Mouse (Mus musculus) heart, postnatal 25 days (tissue): ENCODE results near the gene Irf1. TPM values are rescaled to one million over a fixed set of nuclear protein-coding genes. Genes with fewer than 3 reads are reported as not detected.
A peak's percentile ranks its signal among the peaks of the same experiment; 100 is the strongest.

Source experiments
- DNase-seq: peaks from one replicate; pipeline ENCODE4 v3.0.0; 2022; ENCODE audit warnings: low spot score
- intact Hi-C: fragments of 180-260 bp; cut with DNase I; formaldehyde crosslinking; loops from one replicate; pipeline ENCODE4 v1.15.1; 2025
- total RNA-seq, 2 experiments: library from RNA; stranded (reverse); gene quantifications; 2 replicates each; pipeline ENCODE4 v1.2.3; 2021

The Irf1 gene
- total RNA-seq, 2 experiments from 2014 or later: 13.7 to 21.1 TPM

DNA sequence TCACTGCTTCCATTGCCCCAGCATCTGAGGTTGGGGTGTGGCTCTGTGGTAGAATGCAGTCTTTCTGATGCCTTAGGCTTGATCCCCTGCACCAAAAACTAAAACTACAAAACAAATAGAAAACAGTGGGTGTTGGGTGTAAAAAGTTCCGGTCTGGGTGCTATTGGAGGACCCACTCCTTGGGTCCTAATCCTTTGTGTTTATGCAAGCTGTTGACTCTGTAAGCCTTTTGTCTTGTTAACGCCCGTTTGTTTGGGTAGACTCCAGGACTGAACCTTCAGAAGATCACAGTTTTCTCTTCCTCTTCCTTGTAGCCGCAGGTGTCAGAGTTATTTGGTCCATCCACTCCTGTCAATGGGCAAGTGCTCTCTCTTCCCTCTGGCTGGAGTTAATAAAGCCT is 30.2 kb downstream of the Irf1 start:
- DNase-seq: no peak
- intact Hi-C loops: no loop called here

DNA sequence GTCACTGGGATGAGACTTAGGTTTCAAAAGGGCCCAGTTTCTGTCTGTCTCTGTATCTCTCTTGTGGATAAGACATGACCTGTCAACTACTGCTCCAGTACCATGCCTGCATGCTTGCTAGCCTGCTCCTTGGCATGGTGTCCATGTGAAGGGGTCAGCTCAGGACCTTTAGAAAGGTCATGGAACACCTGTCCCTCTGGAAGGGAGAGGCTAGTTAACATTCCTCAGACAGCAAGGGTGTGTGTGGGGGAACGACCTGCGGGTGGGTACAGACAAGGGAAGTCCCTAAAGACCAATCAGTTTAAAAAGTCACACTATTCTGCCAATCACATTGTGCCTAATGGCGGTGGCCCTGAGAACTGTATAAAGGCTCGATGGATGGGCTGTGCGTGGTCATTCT is 31.2 kb downstream of the Irf1 start:
- DNase-seq: no peak
- intact Hi-C loops: no loop called here

DNA sequence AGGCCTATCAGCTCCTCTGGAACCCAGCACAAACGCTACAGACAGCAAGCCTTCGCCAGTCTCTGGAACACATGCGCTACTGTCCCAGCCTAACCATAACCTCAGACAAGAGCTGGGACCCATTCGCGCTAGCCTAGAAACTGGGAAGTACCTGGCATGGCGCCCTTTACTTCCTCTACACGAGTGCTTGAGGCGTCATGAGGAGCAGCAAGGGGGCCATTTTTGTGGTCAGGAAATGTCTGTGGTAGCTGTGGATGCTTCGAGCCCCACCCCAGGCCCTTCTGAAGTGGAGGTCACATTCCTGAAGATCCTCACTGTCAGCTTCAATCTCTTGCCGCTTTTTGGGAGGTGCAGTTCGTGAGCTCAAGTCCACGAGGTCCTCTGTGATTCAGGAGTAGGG is 33.3 kb downstream of the Irf1 start:
- DNase-seq: no peak
- intact Hi-C loops: no loop called here

DNA sequence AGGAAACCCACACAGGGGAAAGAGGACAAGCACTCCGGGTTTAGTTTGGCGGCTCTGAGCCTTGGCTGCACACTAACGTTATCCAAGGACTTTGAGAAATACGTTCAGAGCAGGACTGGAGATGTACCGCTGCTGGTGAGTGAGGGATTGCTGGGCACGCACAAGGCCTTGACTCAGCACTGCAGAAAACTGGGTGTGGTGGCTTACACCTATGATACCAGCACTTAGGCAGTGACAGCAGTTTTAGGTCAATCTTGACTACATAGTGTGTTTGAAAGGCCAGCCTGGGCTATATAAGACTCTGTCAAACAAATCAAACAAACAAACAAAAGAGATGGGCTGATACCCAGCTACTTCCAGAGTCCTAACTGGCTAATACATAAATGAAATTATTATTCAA is 33.7 kb downstream of the Irf1 start:
- intact Hi-C loops: no loop called here
- no peak for DNase-seq

DNA sequence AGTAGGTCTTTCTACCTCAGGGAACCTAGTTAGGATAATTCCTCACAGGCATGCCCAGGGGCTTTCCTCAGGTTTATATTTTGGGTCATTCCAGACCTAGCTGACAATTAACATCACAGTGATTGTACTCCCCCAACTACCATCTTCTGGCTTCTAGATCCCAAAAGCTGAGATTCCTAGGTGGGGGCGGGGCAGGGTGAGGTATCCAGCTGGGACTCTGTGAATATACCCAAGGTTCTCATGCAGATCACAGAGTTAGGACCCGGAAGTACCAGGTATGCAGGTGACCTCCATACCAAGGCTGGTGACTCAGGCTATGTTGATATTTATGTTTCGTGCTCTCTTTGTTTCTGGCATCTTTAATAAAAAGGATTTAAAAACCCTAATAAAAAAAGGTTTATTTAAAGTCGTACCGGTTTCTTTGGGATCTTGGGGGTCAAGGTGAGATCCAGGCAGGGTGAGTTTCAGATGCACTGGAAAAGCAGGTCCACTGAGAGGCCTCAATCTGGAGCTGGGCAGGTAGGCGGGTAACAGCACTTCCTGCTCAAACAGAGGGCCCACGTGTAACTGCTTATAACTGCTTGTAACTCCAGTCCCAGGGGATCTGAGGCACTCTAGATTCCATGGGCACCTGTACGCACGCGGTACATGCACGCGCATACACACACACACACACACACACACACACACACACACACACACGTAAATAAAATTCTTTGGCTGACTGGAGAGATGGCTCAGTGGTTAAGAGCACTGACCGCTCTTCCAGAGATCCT is 34.9 kb downstream of the Irf1 start:
- no peak for DNase-seq
- intact Hi-C loops: no loop called here

DNA sequence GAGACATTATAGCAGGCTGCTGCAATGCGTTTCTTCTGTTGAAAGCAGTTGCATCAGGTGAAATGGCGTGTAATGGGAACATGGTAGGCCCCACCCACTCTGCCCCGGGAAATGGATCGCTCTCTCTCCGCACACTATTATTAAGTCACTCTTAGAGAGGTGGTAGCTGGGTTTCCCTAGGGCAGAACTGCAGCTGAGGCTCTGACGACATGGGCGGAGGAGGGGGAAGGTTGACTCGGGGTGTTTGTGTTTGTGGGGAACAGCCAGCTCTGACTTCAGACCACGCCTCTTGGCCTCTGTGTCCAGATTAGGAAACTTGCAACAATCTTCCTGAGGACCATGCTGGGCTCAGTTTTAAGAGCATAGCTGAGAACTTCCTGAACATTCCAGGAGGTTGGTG is 36.0 kb downstream of the Irf1 start:
- intact Hi-C loops: no loop called here
- peak; percentile 75 for DNase-seq

DNA sequence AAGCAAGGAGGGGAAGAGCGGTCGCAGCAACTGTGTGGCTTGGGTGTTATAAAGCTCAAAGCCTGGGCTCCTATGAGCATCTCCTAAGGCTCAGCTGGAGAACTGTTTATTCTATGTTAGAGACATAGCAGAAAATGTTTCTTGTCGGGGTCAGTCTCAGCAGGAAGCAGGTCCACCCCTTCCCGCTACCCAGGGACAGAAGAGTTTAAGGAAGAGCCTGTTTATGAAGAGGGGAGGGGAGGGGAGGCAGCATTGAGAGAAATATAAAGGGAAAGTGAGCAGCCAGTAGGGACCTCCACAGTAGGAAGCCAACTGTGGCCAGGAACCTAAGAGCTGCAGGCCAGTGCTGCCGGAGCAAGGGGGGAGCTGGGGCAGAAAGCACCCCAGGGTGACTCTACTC is 39.5 kb downstream of the Irf1 start:
- DNase-seq: no peak
- intact Hi-C loops: no loop called here

DNA sequence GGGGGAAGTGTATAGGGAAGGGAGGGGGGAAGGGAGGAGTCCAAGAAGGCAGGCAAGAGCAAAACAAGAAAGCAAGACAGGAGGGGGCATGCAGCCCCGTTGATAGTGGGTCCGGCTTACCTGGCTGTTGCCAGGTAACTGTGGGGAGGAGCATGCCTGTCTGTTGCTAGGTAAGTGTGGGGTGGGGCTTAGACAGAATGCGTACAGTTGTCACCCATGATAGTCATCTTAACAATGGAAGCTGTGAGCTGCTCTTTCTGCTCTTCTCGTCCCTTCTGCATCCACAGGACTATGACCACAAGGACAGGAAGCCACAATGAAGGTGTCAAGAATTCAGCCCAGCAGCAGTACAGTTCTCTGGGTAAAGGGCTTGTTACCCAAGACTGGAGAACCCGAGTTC is 40.3 kb downstream of the Irf1 start:
- intact Hi-C loops: loop anchor here (5.0 kb wide), 2 partner anchors 37 to 38 kb away; partner anchors contain the start of genes Gm17334 and Irf1
- no peak for DNase-seq

DNA sequence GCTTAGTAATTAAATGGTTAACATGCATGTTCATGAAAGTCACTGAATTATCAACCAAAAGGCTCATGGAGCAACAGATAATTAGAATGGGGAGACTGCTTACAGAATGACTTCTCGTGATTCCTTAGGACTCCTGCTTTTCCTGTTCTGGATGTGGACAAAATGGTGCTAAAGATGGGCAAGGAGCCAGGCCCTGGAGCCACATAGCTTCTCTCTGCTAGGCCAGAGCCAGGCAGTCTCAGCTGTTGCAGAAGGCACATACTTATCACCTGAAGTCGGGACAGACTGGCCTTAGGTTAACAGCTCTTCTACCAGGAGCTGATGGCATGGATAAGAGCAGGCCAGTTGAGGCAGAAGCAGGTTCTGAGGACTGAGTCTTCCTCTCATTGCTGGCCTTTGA is 40.9 kb downstream of the Irf1 start:
- DNase-seq: no peak
- intact Hi-C loops: loop anchor here (5.0 kb wide), 2 partner anchors 37 to 38 kb away; partner anchors contain the start of genes Gm17334 and Irf1

DNA sequence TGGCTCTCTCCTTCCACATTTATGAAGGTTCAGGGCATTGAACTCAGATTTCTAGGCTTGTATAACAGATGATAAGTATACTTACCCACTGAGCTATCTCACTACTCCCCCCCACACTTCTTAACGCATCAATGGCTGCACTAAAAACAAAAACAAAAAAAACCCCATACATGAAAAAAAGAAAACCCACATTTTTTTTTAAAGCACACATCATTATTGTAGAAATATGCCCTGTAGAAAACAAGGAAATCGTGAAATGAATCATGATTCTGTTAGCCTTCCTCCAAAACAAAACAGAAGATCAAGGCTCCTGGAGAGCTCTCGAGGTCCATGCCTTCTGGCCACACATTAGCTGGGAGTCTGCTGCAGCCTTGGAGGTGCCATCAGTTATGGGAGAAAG is 41.5 kb downstream of the Irf1 start:
- intact Hi-C loops: loop anchor here (5.0 kb wide), 2 partner anchors 36 to 39 kb away; partner anchors contain the start of genes Gm17334 and Irf1
- no peak for DNase-seq

DNA sequence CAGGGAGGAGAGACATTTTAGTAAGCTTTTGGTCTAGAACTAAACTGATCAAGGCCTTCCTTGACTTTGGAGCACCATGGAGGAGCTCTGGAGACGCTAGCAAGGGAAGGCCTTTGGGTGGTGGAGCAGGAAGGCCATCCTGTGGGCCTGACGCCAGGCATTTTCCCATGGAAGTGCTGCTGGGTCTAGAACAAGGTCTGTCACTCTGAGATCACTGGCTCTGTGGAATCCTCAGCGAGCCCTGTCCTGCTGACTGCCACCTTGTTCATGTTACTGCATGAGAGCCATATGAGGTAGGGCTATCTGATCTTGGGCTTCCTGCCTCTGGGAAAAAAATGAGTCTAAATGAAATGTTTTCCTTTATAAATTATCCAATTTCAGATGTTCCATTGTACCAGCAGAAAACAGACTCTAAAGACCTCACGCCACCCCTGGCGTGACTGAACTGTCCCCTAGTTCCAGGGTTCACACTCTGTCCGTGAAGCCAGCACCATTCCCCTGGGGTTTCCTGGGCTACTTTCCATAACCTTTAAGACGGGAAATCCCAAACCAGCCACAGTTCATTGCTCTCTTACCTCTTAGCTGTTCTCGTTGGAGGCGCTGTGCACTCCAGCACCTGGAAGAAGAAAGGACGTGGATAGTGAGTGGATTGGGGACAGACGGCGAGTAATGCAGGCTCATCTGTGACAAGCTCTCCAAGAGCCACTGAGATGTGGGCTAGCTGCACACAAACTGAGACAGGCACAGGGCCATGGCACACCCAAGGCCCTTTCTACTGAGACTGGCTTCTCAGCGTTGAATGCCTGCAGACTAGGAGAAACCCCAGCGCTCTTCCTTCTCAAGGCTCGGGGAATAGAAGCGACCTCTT is 43.4 kb downstream of the Irf1 start:
- intact Hi-C loops: loop anchor here (5.0 kb wide), 2 partner anchors 34 to 41 kb away; partner anchors contain the start of genes Gm17334 and Irf1
- peak; percentile 56 for DNase-seq

DNA sequence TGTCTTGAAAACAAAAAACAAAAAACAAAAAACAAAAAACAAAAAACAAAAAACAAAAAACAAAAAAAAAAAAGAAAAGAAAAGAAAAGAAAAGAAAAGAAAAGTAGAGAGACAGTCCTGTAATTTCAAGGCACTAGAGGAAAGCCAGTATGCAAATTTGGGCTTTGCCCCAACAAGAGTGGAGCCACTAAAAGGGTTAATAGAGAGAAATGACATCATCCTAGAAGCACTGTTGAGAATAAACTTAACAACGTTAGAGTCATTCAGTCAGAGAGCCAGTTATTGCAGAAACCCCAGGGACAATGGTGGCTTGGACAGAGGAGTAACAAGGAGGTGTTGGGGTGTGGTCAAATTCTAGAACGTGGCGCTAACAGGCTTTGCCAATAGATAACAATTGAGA is 45.0 kb downstream of the Irf1 start:
- DNase-seq: no peak
- intact Hi-C loops: loop anchor here (5.0 kb wide), 3 partner anchors 32 to 53 kb away; partner anchors contain the start of genes Gm17334 and Irf1

DNA sequence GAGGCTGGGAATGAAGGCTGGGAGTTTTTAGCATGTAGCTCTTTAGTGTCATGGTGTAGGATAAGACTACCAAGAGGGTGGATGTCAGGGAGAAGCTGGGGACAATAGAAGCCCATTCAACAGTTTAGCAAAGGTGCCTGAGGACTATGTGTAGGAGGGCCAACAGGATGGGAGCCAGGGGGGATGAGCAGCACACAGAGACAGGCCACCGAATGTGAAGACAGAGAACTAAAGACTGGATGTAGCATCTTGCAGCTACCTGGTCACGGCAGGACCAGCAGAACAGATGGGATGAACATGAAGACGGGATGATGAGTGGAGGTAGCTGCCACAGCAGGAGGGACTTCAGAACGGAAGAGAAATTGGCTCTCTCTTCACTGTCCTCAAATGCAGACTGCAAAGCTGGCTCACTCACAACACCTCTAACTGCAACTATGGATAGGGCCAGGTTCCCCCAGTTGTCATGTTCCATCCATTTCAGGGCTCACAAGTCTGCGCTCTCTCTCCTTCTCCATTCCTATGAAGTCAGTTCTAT is 47.1 kb downstream of the Irf1 start:
- intact Hi-C loops: loop anchor here (5.0 kb wide), 1 partner anchor 55 kb away; no protein-coding TSS in a partner anchor
- no peak for DNase-seq

DNA sequence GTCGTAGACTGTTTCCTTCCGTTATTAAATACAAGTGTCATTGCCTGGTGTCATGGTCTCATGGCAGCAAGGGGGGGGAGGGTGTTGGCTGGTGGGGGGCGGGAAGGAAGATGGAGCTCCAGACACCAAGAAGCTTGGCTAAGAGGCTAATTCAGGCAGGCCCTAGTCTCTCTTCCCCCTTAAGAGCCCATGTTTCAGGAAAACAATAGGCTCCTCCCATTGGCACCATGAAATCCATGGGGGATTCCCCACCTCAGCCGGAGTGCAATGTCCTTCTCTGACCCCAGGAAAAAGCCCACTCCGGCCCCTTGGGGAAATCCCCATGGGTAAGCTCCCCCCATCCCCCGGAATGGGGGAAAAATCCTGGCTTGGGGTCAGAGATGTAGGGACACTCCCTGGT is 49.0 kb downstream of the Irf1 start:
- intact Hi-C loops: loop anchor here (5.0 kb wide), 1 partner anchor 56 kb away; no protein-coding TSS in a partner anchor
- DNase-seq: peak; percentile 44

DNA sequence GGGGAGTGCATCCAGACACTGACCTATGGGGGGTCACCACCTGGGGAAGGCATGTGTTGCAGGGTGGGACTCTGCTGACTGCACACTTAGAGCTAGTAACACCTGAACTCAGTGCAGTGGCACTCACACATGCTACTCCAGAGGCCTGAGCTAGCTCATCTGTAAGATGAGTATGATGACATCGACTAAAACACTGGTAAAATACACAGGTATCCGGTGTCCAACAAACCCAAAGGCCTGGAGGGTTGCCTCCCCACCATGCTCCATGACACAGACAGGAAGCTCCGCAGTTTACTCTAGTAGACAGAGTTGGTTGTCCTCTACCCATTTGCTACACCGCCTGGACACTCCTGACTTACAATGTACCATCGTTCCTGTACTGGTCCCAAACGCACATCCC is 49.7 kb downstream of the Irf1 start:
- intact Hi-C loops: loop anchor here (5.0 kb wide), 1 partner anchor 57 kb away; no protein-coding TSS in a partner anchor
- no peak for DNase-seq

DNA sequence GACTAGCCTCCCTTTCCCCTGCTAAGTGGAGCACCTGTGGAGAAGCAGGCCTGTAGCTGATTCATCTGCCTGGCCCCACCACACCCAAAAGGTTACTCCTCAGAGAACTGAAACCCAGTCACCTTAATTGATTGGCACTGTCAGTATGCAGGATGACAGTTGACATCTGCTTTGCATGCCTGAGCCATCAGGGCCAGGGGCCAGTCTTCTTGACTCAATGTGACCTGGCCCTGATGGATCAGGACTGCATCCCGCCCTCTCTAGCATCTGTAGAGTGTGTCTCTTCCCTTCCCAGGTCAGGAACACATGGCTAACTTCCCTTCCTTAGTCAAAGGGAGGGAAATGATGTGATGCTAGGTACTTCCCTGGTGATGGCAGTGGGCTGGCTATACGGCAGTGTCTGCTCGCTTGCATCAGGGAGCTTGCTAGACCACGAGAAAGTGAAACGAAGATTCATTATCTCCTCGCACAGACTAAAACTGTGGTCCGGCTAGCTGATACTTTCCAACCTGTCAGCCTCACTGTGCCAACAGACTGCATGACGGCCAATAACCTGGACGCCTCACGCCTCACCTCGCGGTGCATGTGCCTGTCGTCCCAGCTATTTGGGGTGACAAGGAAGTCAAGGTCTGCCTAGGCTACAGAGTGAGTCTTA is 50.8 kb downstream of the Irf1 start:
- intact Hi-C loops: no loop called here

DNA sequence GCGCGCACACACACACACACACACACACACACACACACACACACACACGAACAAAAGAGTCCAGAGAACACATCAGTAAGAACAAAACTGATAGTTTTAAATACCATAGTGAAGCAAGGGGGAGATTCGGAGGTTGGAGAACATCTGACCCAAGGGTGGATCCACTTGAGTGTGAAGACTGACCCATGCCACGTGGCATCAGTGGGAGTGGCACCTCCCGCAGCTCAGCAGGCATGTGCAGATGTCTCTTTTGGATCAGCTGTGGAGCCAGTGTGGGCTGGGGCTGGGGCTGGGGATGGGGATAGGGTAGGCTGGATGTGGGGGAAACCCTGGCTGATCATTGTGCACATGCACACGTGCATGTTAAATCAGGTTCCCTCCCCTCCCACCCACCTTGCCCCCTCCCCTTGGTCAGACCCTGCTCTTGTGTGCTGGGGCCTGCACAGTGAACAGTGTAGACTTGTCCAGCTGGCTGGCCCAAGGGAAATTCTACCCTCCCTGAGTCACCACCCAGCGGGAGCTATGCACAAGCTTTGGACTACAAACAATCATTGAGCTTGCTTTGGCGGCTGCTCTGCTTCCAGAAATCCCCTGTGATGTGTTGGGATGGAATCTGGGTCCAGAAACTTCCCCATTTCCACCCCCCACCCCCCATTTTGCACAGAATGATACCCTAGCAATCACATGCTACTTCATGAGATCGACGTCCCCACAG is 51.6 kb downstream of the Irf1 start:
- DNase-seq: no peak
- intact Hi-C loops: no loop called here

More for the DNA sequence above, 50.8 kb downstream of the Irf1 start:
- DNase-seq: no peak

DNA sequence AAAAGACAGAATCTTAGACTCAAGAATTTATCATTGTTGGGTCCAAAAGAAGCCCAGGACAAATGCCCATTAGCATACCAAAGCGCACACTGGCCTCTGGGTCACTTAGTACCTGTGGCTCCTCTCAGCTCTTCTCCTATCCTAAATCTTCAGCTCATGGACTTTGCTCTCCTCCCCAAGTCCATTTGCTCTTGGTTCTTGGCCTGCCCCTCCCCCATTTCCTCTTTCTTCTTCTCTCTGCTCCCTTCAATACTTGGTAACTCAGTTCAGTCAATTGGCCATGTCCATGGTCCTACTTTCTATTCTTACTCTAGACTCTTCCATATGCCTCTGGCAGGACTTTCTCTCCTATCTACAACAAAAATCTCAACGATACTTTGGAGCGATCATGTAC is 52.1 kb downstream of the Irf1 start:
- intact Hi-C loops: no loop called here
- DNase-seq: no peak

DNA sequence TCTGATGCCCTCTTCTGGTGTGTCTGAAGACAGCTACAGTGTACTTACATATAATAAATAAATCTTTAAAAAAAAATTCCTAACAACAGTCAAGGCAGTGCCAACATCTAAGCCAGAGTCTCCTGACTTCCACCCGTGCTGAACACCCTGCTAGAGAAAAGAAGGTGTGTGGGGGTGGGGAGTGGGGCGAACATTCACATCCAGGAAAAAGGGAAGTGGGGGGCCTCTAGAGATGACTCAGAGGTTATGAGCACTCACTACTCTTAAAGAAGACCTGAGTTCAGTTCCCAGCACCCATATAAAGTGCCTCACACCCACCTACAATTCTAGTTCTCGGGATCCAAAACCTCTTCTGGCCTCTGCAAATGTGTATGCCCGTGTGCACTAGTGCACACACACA is 55.6 kb downstream of the Irf1 start:
- intact Hi-C loops: no loop called here
- no peak for DNase-seq
